Mouse (Mus musculus): ENCODE results near the gene Ddhd1. TPM values are rescaled to one million over a fixed set of nuclear protein-coding genes. Genes with fewer than 3 reads are reported as not detected.

Ddhd1 gene
- total and polyA plus RNA-seq, 3 experiments, result 6.5 to 9.7 (median 8.8) TPM

- no peak overlapping the region for H3K9ac ChIP-seq (ENCODE audit: low read depth, low read length)
- DNase-seq, result no peak
- H3K79me2 ChIP-seq (replicated peaks; ENCODE audit: control insufficient read depth, insufficient read depth, low read length), result no peaks in the 10 kb centered on the region
- intact Hi-C loops (cut with DNase I), result loop anchor here (5.0 kb wide), 1 partner anchor 105 kb away; the partner anchor contains the start of gene Ddhd1
- H3K4me3 ChIP-seq, result no peak overlapping the region
- peaks cover 7% of the 10 kb centered on the region for H3K4me1 ChIP-seq (ENCODE audit: control insufficient read depth, insufficient read depth, low read length)
- H3K27ac ChIP-seq, result no peak overlapping the region
- WGBS, result 83% methylated on average over 4 of the region's 4 CpGs
- no peaks in the 10 kb centered on the region for H3K27me3 ChIP-seq (ENCODE audit: control insufficient read depth, insufficient read depth, low read length)
- TF ChIP-seq EP300 (IDR thresholded peaks at IDR 0.05; ENCODE audit: insufficient read depth, low read depth, low read length) (no peak), CTCF (IDR thresholded peaks at IDR 0.05) (no peak)
- H3K36me3 ChIP-seq (ENCODE audit: control insufficient read depth, insufficient read depth, low read length), result no peaks in the 10 kb centered on the region
These were observed 105.5 kb downstream of the Ddhd1 start for GRCm38 (mm10) chr14:45552431-45552830.

GRCm38 (mm10) chr14:45551121-45551768 is 106.7 kb downstream of the Ddhd1 start:
- no peaks in the 10 kb centered on the region for H3K79me2 ChIP-seq (replicated peaks; ENCODE audit: control insufficient read depth, insufficient read depth, low read length)
- H3K4me1 ChIP-seq (ENCODE audit: control insufficient read depth, insufficient read depth, low read length), result peaks cover 7% of the 10 kb centered on the region
- TF ChIP-seq CTCF (IDR thresholded peaks at IDR 0.05) (peak; percentile 63), POLR2A (IDR thresholded peaks at IDR 0.05; ENCODE audit: insufficient read depth, low read depth, low read length) (no peak), EP300 (IDR thresholded peaks at IDR 0.05; ENCODE audit: insufficient read depth, low read depth, low read length) (no peak)
- no peaks in the 10 kb centered on the region for H3K36me3 ChIP-seq (ENCODE audit: control insufficient read depth, insufficient read depth, low read length)
- no peaks in the 10 kb centered on the region for H3K27me3 ChIP-seq (ENCODE audit: control insufficient read depth, insufficient read depth, low read length)
- H3K4me3 ChIP-seq, result no peak overlapping the region
- H3K27ac ChIP-seq, result peak overlapping the region; percentile 7; the same call in 1 of the 2 replicates
- intact Hi-C loops (cut with DNase I), result loop anchor here (5.0 kb wide), 1 partner anchor 106 kb away; the partner anchor contains the start of gene Ddhd1
- WGBS, result 69% methylated on average over 17 of the region's 17 CpGs
- H3K9ac ChIP-seq (ENCODE audit: low read depth, low read length), result no peak overlapping the region
- no peak for DNase-seq

GRCm38 (mm10) chr14:45550010-45550647 is 107.8 kb downstream of the Ddhd1 start:
- intact Hi-C loops (cut with DNase I), result loop anchor here (5.0 kb wide), 1 partner anchor 107 kb away; the partner anchor contains the start of gene Ddhd1
- Histone ChIP-seq H3K79me2 (replicated peaks; ENCODE audit: control insufficient read depth, insufficient read depth, low read length) (no peaks in the 10 kb centered on the region), H3K36me3 (ENCODE audit: control insufficient read depth, insufficient read depth, low read length) (no peaks in the 10 kb centered on the region), H3K4me3 (no peak overlapping the region), H3K9ac (ENCODE audit: low read depth, low read length) (no peak overlapping the region), H3K4me1 (ENCODE audit: control insufficient read depth, insufficient read depth, low read length) (peaks cover 7% of the 10 kb centered on the region), H3K27ac (peak overlapping the region; percentile 52), H3K27me3 (ENCODE audit: control insufficient read depth, insufficient read depth, low read length) (no peaks in the 10 kb centered on the region)
- TF ChIP-seq EP300 (IDR thresholded peaks at IDR 0.05; ENCODE audit: insufficient read depth, low read depth, low read length), result 0 out of 2 replicates have a peak, but pooled peaks have one; percentile 18
- TF ChIP-seq CTCF (IDR thresholded peaks at IDR 0.05), result no peak
- 30% methylated on average over 13 of the region's 13 CpGs for WGBS
- peak; percentile 35 to 47 for DNase-seq

- no peak for TF ChIP-seq POLR2A (IDR thresholded peaks at IDR 0.05; ENCODE audit: insufficient read depth, low read depth, low read length)
- TF ChIP-seq CTCF (IDR thresholded peaks at IDR 0.05), result peak; percentile 43
- WGBS, result 82% methylated on average over 3 of the region's 3 CpGs
- H3K4me3 ChIP-seq, result no peak overlapping the region
These were observed 109.8 kb downstream of the Ddhd1 start for GRCm38 (mm10) chr14:45548118-45548517.

GRCm38 (mm10) chr14:45544905-45545304 is 113.0 kb downstream of the Ddhd1 start:
- peaks cover 5% of the 10 kb centered on the region for H3K4me1 ChIP-seq (ENCODE audit: control insufficient read depth, insufficient read depth, low read length)
- TF ChIP-seq EP300 (IDR thresholded peaks at IDR 0.05; ENCODE audit: insufficient read depth, low read depth, low read length), result no peak
- TF ChIP-seq POLR2A (IDR thresholded peaks at IDR 0.05; ENCODE audit: insufficient read depth, low read depth, low read length), result no peak
- no peak for TF ChIP-seq CTCF (IDR thresholded peaks at IDR 0.05)
- no peak overlapping the region for H3K4me3 ChIP-seq
- no peak overlapping the region for H3K9ac ChIP-seq (ENCODE audit: low read depth, low read length)
- peaks cover 3% of the 10 kb centered on the region; the same call in 1 of the 2 replicates for H3K36me3 ChIP-seq (ENCODE audit: control insufficient read depth, insufficient read depth, low read length)
- no peaks in the 10 kb centered on the region for H3K27me3 ChIP-seq (ENCODE audit: control insufficient read depth, insufficient read depth, low read length)
- WGBS, result 84% methylated on average over 7 of the region's 7 CpGs
- intact Hi-C loops (cut with DNase I), result no loop called here
- no peak overlapping the region for H3K27ac ChIP-seq
- no peaks in the 10 kb centered on the region for H3K79me2 ChIP-seq (replicated peaks; ENCODE audit: control insufficient read depth, insufficient read depth, low read length)
- no peak for DNase-seq

More at GRCm38 (mm10) chr14:45548118-45548517, 109.8 kb downstream of the Ddhd1 start:
- Histone ChIP-seq H3K79me2 (replicated peaks; ENCODE audit: control insufficient read depth, insufficient read depth, low read length) (no peaks in the 10 kb centered on the region), H3K4me1 (ENCODE audit: control insufficient read depth, insufficient read depth, low read length) (peaks cover 3% of the 10 kb centered on the region), H3K27ac (no peak overlapping the region), H3K27me3 (ENCODE audit: control insufficient read depth, insufficient read depth, low read length) (no peaks in the 10 kb centered on the region), H3K9ac (ENCODE audit: low read depth, low read length) (no peak overlapping the region), H3K36me3 (ENCODE audit: control insufficient read depth, insufficient read depth, low read length) (no peaks in the 10 kb centered on the region)
- no peak for DNase-seq
- intact Hi-C loops (cut with DNase I), result no loop called here

- Histone ChIP-seq H3K36me3 (ENCODE audit: control insufficient read depth, insufficient read depth, low read length) (peaks cover 3% of the 10 kb centered on the region; the same call in 1 of the 2 replicates), H3K4me3 (no peak overlapping the region), H3K4me1 (ENCODE audit: control insufficient read depth, insufficient read depth, low read length) (peaks cover 7% of the 10 kb centered on the region), H3K27me3 (ENCODE audit: control insufficient read depth, insufficient read depth, low read length) (no peaks in the 10 kb centered on the region), H3K9ac (ENCODE audit: low read depth, low read length) (no peak overlapping the region), H3K27ac (no peak overlapping the region), H3K79me2 (replicated peaks; ENCODE audit: control insufficient read depth, insufficient read depth, low read length) (no peaks in the 10 kb centered on the region)
- no peak for TF ChIP-seq EP300 (IDR thresholded peaks at IDR 0.05; ENCODE audit: insufficient read depth, low read depth, low read length)
- TF ChIP-seq POLR2A (IDR thresholded peaks at IDR 0.05; ENCODE audit: insufficient read depth, low read depth, low read length), result no peak
- TF ChIP-seq CTCF (IDR thresholded peaks at IDR 0.05), result no peak
- intact Hi-C loops (cut with DNase I), result no loop called here
- 71% methylated on average over 5 of the region's 6 CpGs for whole genome bisulfite sequencing
- DNase-seq, result no peak
These were observed 113.9 kb downstream of the Ddhd1 start for GRCm38 (mm10) chr14:45544026-45544425.
